Mouse (Mus musculus): Measurements from ENCODE around the gene Spic. TPM values are rescaled to one million over a fixed set of nuclear protein-coding genes. Genes with fewer than 3 reads are reported as not detected.

Spic gene
- 0.06 TPM in 1 of 2 replicates, not detected in the other for polyA plus RNA-seq (2012; rRNA removed)

DNA sequence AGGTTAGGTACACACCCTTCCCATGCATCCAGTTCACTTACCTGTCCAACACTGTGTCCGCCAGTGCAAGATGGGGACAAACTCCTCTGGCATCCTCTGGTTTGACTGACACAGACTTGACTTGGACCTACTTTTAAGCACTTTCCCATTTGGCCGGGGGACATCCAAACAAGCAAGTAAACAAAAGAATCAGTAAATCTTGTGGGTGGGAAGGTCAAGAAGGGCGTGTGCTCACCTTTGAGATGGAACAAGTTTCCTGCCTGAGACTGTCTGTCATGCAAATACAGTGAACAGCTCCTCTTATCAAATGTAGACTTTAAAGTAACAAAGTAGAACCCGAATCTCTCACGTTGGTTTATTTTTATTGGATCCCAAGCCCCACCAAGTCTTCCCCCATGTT is at the start of gene Spic:
Gene Spic (minus strand): TSS at position 91 of the 400 bp plus-strand sequence.

DNA sequence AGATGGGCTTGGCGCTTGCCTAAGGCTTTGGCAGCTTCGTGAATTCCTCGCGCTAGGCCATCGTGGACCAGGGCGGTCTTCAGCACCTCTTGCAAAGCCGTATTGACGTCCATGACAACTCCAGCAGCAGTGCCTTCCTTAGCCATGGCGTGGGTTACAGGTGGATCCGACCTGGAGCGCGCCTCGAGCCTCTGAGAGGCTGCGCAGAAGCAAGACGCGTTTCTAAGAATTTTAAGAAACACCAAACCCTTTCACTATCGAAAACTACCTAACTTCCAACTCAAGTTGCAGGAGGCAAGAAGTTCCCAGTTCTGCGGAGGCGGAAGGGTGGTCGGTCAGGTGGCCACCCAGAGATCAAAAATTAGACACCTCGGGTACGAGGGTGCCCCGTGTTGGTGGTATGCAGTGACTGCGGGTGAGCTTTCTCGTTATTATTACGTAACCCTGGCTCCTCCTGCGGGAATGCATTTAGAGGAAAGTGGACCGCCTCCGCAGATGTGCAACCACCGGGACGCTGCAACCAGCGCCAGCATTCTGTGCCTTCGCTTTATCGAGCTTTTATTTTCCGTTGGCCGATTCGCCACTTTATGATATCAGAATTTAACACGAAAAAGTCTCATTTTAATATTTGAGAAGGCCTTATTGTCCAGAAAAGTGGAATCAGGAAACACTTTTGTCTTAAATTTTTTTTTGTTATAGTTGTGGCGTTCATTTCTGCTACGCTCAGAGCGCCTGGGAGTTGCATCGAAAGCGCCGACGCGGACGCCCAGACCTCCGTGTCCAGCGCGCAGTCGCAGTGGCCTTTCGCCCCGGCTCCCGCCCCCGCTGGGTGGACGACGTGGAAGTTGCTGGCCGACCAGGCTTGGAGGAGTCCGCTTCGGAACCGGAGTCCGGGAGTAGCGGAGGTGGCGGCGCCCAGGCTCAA is 46.0 kb upstream of the Spic start, which contains the start of gene Arl1:
Gene Arl1 (plus strand): TSS at position 288 of the 925 bp plus-strand sequence.

Other genes starting within 250 kb of the Spic start
- 0.16 and 0.17 TPM in 2 replicates for gene Sycp3, start 225.4 kb downstream of the Spic start, polyA plus RNA-seq (2012; rRNA removed)
- gene Chpt1, start 180.9 kb downstream of the Spic start, polyA plus RNA-seq (2012; rRNA removed): 4.4 and 5.7 TPM in 2 replicates
- gene Mybpc1, start 79.9 kb downstream of the Spic start, polyA plus RNA-seq (2012; rRNA removed): 4.1 and 21.7 TPM in 2 replicates
- 81.2 and 86.2 TPM in 2 replicates for gene Arl1, start 45.8 kb upstream of the Spic start, polyA plus RNA-seq (2012; rRNA removed)
- 15.5 and 17.7 TPM in 2 replicates for gene Utp20, start 141.8 kb upstream of the Spic start, polyA plus RNA-seq (2012; rRNA removed)
- gene Slc5a8, start 201.0 kb upstream of the Spic start, polyA plus RNA-seq (2012; rRNA removed): 0.01 and 0.03 TPM in 2 replicates

All from central nervous system, embryonic 14 days (tissue).